In the genomic region with DNA sequence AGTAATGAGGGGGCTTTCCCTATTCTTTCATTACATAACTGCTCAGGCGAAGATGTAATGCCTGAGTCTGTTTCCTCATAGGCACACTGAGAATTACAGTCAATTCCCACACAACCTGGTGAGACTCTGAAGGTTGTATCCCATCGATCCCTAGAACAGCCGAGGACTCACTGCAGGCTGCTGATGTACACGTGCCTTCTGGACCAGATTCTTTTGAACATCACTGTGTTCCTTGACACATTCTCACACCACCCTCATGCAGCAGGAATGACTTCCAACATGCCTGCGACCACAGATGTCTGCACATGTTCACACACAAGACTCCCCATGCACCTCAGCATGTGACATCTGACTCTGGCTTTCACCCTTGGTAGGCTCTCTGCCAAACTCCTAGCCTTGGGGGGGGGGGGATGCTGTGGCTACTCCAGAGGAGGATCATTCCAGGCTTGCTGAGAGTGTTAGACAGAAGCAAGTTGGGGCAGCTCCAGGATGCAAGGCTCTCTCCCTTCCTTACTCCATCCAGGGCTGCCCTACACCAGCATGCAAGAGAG, we compare ENCODE assay signal across 28 mouse cellular contexts.
DNase-seq lines count a peak whose midpoint lies in the region; ATAC-seq and TF ChIP-seq lines count a peak whose summit lies in the region.
"Had no signal": no experiment of that assay in that cellular context is flagged by ENCODE, and none has a peak within 500 bp of the region (broad histone marks: within the 10 kb centered on the region; RNA-seq: fewer than 3 reads in every experiment).

No protein-coding gene starts in this region.

- H3K9ac ChIP-seq in forebrain, embryonic 15.5 days (replicated peaks): no peak overlapping the region
- no peak overlapping the region for H3K9ac ChIP-seq in forebrain, embryonic 11.5 days (ENCODE audit: low read length)
- H3K9ac ChIP-seq in midbrain, embryonic 15.5 days: no peak overlapping the region
- H3K9ac ChIP-seq: embryonic facial prominence, embryonic 15.5 days; heart, embryonic 12.5 days; hindbrain, embryonic 15.5 days; kidney, embryonic 15.5 days; limb, embryonic 12.5 days; liver, embryonic 15.5 days; lung, embryonic 14.5 days; neural tube, embryonic 12.5 days had no signal

- 74% methylated on average over 5 of the region's 5 CpGs for WGBS in forebrain, embryonic 15.5 days
- WGBS in forebrain, embryonic 11.5 days: 88% methylated on average over 5 of the region's 5 CpGs
- WGBS in midbrain, embryonic 15.5 days: 89% methylated on average over 5 of the region's 5 CpGs

- no peak for TF ChIP-seq POLR2A in cortical plate, adult 2 months (IDR thresholded peaks at IDR 0.05; ENCODE audit: extremely low read depth, insufficient read depth, low read length)

- H3K27me3 ChIP-seq in forebrain, embryonic 15.5 days: no peaks in the 10 kb centered on the region
- H3K27me3 ChIP-seq in forebrain, embryonic 11.5 days (ENCODE audit: control insufficient read depth, insufficient read depth, low read length): no peaks in the 10 kb centered on the region
- H3K27me3 ChIP-seq in midbrain, embryonic 15.5 days (replicated peaks): no peaks in the 10 kb centered on the region
- H3K27me3 ChIP-seq: embryonic facial prominence, embryonic 15.5 days; heart, embryonic 12.5 days; hindbrain, embryonic 15.5 days; kidney, embryonic 15.5 days; limb, embryonic 12.5 days; liver, embryonic 15.5 days; neural tube, embryonic 12.5 days had no signal

- H3K9me3 ChIP-seq in forebrain, embryonic 15.5 days: no peaks in the 10 kb centered on the region
- H3K9me3 ChIP-seq in forebrain, embryonic 11.5 days (ENCODE audit: control insufficient read depth, low read length): no peaks in the 10 kb centered on the region
- H3K9me3 ChIP-seq in midbrain, embryonic 15.5 days: no peaks in the 10 kb centered on the region
- H3K9me3 ChIP-seq: embryonic facial prominence, embryonic 10.5 days; embryonic facial prominence, embryonic 15.5 days; heart, embryonic 12.5 days; hindbrain, embryonic 15.5 days; kidney, embryonic 15.5 days; limb, embryonic 12.5 days; liver, embryonic 15.5 days; neural tube, embryonic 12.5 days had no signal

- intact Hi-C loops in left cerebral cortex, postnatal 4 days (cut with DNase I): no loop called here

- ATAC-seq in forebrain, embryonic 15.5 days (replicated peaks): peak; percentile 9; the same call in 1 of the 2 replicates
- ATAC-seq in forebrain, embryonic 11.5 days (replicated peaks; ENCODE audit: low FRiP score): no peak
- no peak for ATAC-seq in midbrain, embryonic 15.5 days (replicated peaks)
- ATAC-seq: CD4-positive, CD25-positive, alpha-beta regulatory T cell, adult 4 months had no signal

- no peak overlapping the region for H3K4me2 ChIP-seq in forebrain, embryonic 15.5 days (replicated peaks)
- no peak overlapping the region for H3K4me2 ChIP-seq in forebrain, embryonic 11.5 days (ENCODE audit: low read depth, low read length, severe bottlenecking)
- no peak overlapping the region for H3K4me2 ChIP-seq in midbrain, embryonic 15.5 days
- H3K4me2 ChIP-seq: embryonic facial prominence, embryonic 15.5 days; heart, embryonic 12.5 days; hindbrain, embryonic 15.5 days; kidney, embryonic 15.5 days; limb, embryonic 12.5 days; liver, embryonic 15.5 days; lung, embryonic 14.5 days; midbrain, embryonic 11.5 days; neural tube, embryonic 12.5 days had no signal

- H3K4me1 ChIP-seq in forebrain, embryonic 15.5 days: peaks cover 23% of the 10 kb centered on the region
- no peaks in the 10 kb centered on the region for H3K4me1 ChIP-seq in forebrain, embryonic 11.5 days (replicated peaks; ENCODE audit: control insufficient read depth, insufficient read depth, low read length)
- H3K4me1 ChIP-seq in cortical plate, adult 2 months (ENCODE audit: control insufficient read depth, insufficient read depth, low read length): peaks cover 17% of the 10 kb centered on the region
- H3K4me1 ChIP-seq in midbrain, embryonic 15.5 days: 0 out of 2 replicates have a peak, but pooled peaks cover 2% of the 10 kb centered on the region
- H3K4me1 ChIP-seq: heart, embryonic 12.5 days; kidney, embryonic 15.5 days; liver, embryonic 15.5 days; neural tube, embryonic 12.5 days had no signal

- no peak overlapping the region for H3K4me3 ChIP-seq in forebrain, embryonic 15.5 days
- H3K4me3 ChIP-seq in forebrain, embryonic 11.5 days (ENCODE audit: low read depth, low read length): no peak overlapping the region
- no peak overlapping the region for H3K4me3 ChIP-seq in cortical plate, adult 2 months (ENCODE audit: insufficient read depth, low read length)
- H3K4me3 ChIP-seq in midbrain, embryonic 15.5 days: no peak overlapping the region
- H3K4me3 ChIP-seq: embryonic facial prominence, embryonic 10.5 days; embryonic facial prominence, embryonic 15.5 days; heart, embryonic 12.5 days; hindbrain, embryonic 15.5 days; kidney, embryonic 15.5 days; limb, embryonic 12.5 days; liver, embryonic 15.5 days; myocyte; neural tube, embryonic 12.5 days had no signal

- no peak for TF ChIP-seq CTCF in cortical plate, adult 2 months (IDR thresholded peaks at IDR 0.05; ENCODE audit: extremely low read depth, insufficient read depth, low read length)

- no peak for DNase-seq in forebrain, embryonic 11.5 days (ENCODE audit: low spot score)
- peak; percentile 96 for DNase-seq in heart, adult 11 months
- no peak for DNase-seq in heart, adult 8-10 months (ENCODE audit: low spot score)
- DNase-seq in left cerebral cortex, postnatal 4 days: peak; percentile 39
- no peak for DNase-seq in left cerebral cortex, adult 11 months (ENCODE audit: low spot score)
- DNase-seq: adrenal gland, adult 2 months; cerebellum, adult 11-12 months; gastrocnemius, postnatal 10 days; kidney, adult 18-20 months; kidney, postnatal 25 days; lung, postnatal 36 days; thymus, postnatal 4 days had no signal

- no peaks in the 10 kb centered on the region for H3K36me3 ChIP-seq in forebrain, embryonic 15.5 days
- no peaks in the 10 kb centered on the region for H3K36me3 ChIP-seq in forebrain, embryonic 11.5 days (ENCODE audit: control insufficient read depth, insufficient read depth, low read length)
- H3K36me3 ChIP-seq in midbrain, embryonic 15.5 days (replicated peaks): no peaks in the 10 kb centered on the region
- H3K36me3 ChIP-seq: embryonic facial prominence, embryonic 10.5 days; embryonic facial prominence, embryonic 15.5 days; heart, embryonic 12.5 days; hindbrain, embryonic 15.5 days; kidney, embryonic 15.5 days; limb, embryonic 12.5 days; liver, embryonic 15.5 days; neural tube, embryonic 12.5 days had no signal

- H3K27ac ChIP-seq in forebrain, embryonic 15.5 days (replicated peaks): peak overlapping the region; percentile 58
- H3K27ac ChIP-seq in forebrain, embryonic 11.5 days (ENCODE audit: low read depth, low read length): no peak overlapping the region
- H3K27ac ChIP-seq in cortical plate, adult 2 months (ENCODE audit: insufficient read depth, low read length): peak overlapping the region; percentile 4
- H3K27ac ChIP-seq in midbrain, embryonic 15.5 days: no peak overlapping the region
- H3K27ac ChIP-seq: embryonic facial prominence, embryonic 10.5 days; embryonic facial prominence, embryonic 15.5 days; hindbrain, embryonic 15.5 days; kidney, embryonic 15.5 days; limb, embryonic 12.5 days; liver, embryonic 15.5 days; neural tube, embryonic 12.5 days; stomach, postnatal 0 days had no signal

Comparison
In these comparisons a context has a peak if more than half of its experiments do, and no peak if none do; other contexts are left out.
1. H3K27ac ChIP-seq: peak in forebrain, embryonic 15.5 days (single experiment) and cortical plate, adult 2 months (single experiment); none in forebrain, embryonic 11.5 days (single experiment) and midbrain, embryonic 15.5 days (single experiment).
2. DNase-seq: peak in heart, adult 11 months (single experiment) and left cerebral cortex, postnatal 4 days (single experiment); none in forebrain, embryonic 11.5 days (single experiment), heart, adult 8-10 months (single experiment) and left cerebral cortex, adult 11 months (single experiment).